Mouse (Mus musculus) liver, embryonic 14.5 days (tissue): ENCODE data around the gene Ano5. TPM values are rescaled to one million over a fixed set of nuclear protein-coding genes. Genes with fewer than 3 reads are reported as not detected.
A peak's percentile ranks its signal among the peaks of the same experiment; 100 is the strongest.

Source experiments
- ATAC-seq: fragments of 200-750 bp; cut with Nextera tagmentation; 2 replicates; pipeline ENCODE4 v1.8.0; 2017; ENCODE audit warnings: moderate number of reproducible peaks, mild to moderate bottlenecking, moderate library complexity; ENCODE audit not compliant: insufficient read depth
- DNase-seq, 3 experiments: peaks; one replicate each; pipeline ENCODE4 v3.0.0-alpha.2; 2012 to 2013; ENCODE audit warnings: low read depth in 3 of 3, low spot score in 3 of 3
- H3K27ac ChIP-seq: fragments of 300-500 bp; sonication (generic); 2 replicates; pipeline ENCODE4 v1.5.1; 2014; ENCODE audit warnings: moderate library complexity, mild to moderate bottlenecking, control low read depth, inconsistent platforms
- H3K27me3 ChIP-seq: fragments of 300-500 bp; sonication (generic); 2 replicates; pipeline ENCODE4 v1.6.1; 2014; ENCODE audit warnings: mild to moderate bottlenecking, low read length, moderate library complexity; ENCODE audit not compliant: control insufficient read depth, insufficient read depth
- H3K36me3 ChIP-seq: fragments of 300-500 bp; sonication (generic); replicated peaks from 2 replicates; pipeline ENCODE4 v1.6.1; 2014; ENCODE audit warnings: low read depth; ENCODE audit not compliant: control insufficient read depth, insufficient read depth
- H3K4me1 ChIP-seq, 2 experiments: fragments of 200-500 bp in 1 of 2; fragments of 300-500 bp in 1 of 2; sonication (generic) in 1 of 2; replicated peaks; 2 replicates each; pipeline ENCODE4 v1.6.1; 2012 to 2014; ENCODE audit warnings: antibody characterized with exemption in 1 of 2, inconsistent platforms in 1 of 2, low read length in 1 of 2; ENCODE audit not compliant: control insufficient read depth in 2 of 2, insufficient read depth in 2 of 2
- H3K4me2 ChIP-seq: fragments of 300-500 bp; sonication (generic); 2 replicates; pipeline ENCODE4 v1.6.1; 2014; ENCODE audit warnings: low read depth, mild to moderate bottlenecking, control low read depth, moderate library complexity
- H3K4me3 ChIP-seq, 2 experiments: fragments of 200-500 bp in 1 of 2; fragments of 300-500 bp in 1 of 2; sonication (generic) in 1 of 2; 2 replicates each; pipeline ENCODE4 v1.5.1; 2012 to 2014; ENCODE audit warnings: low read depth in 2 of 2, low read length in 2 of 2, mild to moderate bottlenecking in 2 of 2, control low read depth in 1 of 2, inconsistent platforms in 1 of 2, moderate library complexity in 1 of 2; ENCODE audit not compliant: insufficient read depth in 1 of 2
- H3K9ac ChIP-seq: fragments of 300-500 bp; sonication (generic); replicated peaks from 2 replicates; pipeline ENCODE4 v1.6.1; 2014; ENCODE audit warnings: mild to moderate bottlenecking, control low read depth, moderate library complexity
- H3K9me3 ChIP-seq: fragments of 300-500 bp; sonication (generic); 2 replicates; pipeline ENCODE4 v1.6.1; 2016; ENCODE audit warnings: low read length, mixed read lengths; ENCODE audit not compliant: control insufficient read depth
- CTCF ChIP-seq: IDR thresholded peaks from 2 replicates; pipeline ENCODE4 v1.5.1; 2016; ENCODE audit warnings: antibody characterized with exemption, low read depth, control low read depth
- EP300 ChIP-seq: IDR thresholded peaks from 2 replicates; pipeline ENCODE4 v1.6.1; 2016; ENCODE audit warnings: antibody characterized with exemption, low read depth
- WGBS: fragments of 180-500 bp; shearing (Covaris S2); extraction: QIAGEN DNeasy Blood & Tissue Kit; methylation state at CpG from one replicate; pipeline ENCODE4 v1.1.7; 2014; ENCODE audit not compliant: insufficient replicate concordance; 5-methylcytosine and 5-hydroxymethylcytosine counted together
- polyA plus RNA-seq, 2 experiments: library from polyadenylated mRNA; depleted of rRNA in 1 of 2; stranded (reverse) in 1 of 2; unstranded in 1 of 2; fragments of >200 nt; fragmentation: Nextera tagmentation in 1 of 2; extraction: Ambion mirVana in 1 of 2; gene quantifications; 2 replicates each; pipeline versions ENCODE4 v1.2.1 to v1.2.3; 2012 to 2014

Gene Ano5
- polyA plus RNA-seq (2012; rRNA removed) (not detected in 2 replicates), polyA plus RNA-seq (2014; fragmentation: Nextera tagmentation; extraction: Ambion mirVana) (not detected in 2 replicates)

DNA sequence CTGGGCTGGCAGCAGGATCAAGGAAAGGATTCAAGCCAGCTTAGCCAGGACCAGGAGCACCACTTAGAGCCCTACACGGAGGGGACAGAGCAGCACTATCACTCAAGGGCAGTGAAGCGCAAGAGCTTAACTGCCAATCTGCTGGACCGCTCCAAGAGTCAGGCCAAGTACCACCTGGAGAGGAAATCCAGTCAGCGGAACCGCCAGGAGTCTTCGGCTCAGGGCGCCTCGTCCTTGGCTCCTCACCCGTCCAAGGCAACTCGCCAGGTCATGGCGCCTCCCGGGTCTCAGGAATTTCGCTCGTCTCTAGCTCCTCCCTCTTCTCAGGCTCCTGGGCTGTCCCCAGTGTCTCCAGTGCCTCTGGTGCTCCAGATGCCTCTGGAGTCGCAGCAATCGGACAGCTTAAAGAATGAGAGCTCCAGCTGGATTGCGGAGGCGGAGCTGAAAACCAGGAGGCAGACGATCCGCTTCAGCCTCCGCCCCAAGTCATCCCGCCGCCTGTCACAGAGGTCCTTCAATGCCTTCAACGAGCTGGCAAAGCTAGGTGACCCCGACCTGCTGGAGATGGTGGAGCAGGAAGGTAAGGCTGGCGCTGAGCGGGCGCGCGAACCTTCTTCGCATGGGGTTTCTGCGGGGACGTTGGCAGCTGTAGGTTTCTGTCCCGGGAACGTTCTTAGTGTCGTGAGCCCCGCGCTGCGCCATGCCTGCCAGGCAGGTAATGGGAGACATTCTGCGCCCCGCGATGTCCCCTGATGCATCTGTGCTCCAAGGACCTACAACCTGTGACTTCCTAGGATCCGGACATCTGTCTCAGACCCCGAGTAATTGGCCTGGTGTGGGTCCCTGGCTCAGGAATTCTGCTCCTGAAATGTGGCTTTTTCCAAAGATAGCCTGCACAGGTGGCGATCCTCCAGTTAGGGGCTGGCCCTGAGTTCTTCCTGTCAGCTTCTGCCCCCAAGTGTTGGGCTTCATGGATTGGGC is at the start of gene Ano5:
Gene Ano5 (plus strand): TSS at position 359 of the 981 bp plus-strand sequence.
- Histone ChIP-seq H3K9ac (no peak within 1 kb of the TSS), H3K4me3 (no peak within 1 kb of the TSS; a peak in 1 of 4 replicates), H3K4me2 (peak within 1 kb of the TSS; percentile 20), H3K36me3 (no peaks in the 10 kb centered on the region), H3K27ac (no peak within 1 kb of the TSS), H3K27me3 (no peaks in the 10 kb centered on the region), H3K4me1 (no peaks in the 10 kb centered on the region), H3K9me3 (no peaks in the 10 kb centered on the region)
- TF ChIP-seq CTCF: no peak
- no peak for TF ChIP-seq EP300
- DNase-seq (no peak), ATAC-seq (no peak)
- WGBS: 4% methylated on average over 45 of the region's 45 CpGs

DNA sequence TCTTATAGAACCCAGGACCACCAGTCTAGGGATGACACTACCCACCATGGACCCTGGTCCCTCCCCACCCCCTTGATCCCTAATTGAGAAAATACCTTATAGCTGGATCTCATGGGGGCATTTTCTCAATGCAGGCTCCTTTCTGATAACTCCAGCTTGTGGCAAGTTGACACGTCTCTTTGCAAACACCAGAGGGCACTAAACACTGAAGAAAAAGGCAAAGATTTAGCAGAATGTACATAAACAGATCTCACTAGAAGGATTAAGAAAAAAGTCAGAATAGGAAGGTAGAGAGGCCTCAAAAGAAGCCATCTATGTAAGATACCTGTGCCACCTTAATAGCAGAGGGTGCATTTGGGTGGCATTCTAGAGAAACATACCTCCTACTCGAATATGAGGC is 11.4 kb upstream of the Ano5 start:
- Histone ChIP-seq H3K9ac (no peak overlapping the region), H3K36me3 (no peaks in the 10 kb centered on the region), H3K9me3 (no peaks in the 10 kb centered on the region), H3K27me3 (no peaks in the 10 kb centered on the region), H3K4me2 (no peak overlapping the region), H3K27ac (no peak overlapping the region), H3K4me3 (no peak overlapping the region), H3K4me1 (no peaks in the 10 kb centered on the region)
- 23% methylated on average over 2 of the region's 2 CpGs for WGBS
- ATAC-seq (no peak), DNase-seq (no peak)
- TF ChIP-seq EP300: no peak
- no peak for TF ChIP-seq CTCF

DNA sequence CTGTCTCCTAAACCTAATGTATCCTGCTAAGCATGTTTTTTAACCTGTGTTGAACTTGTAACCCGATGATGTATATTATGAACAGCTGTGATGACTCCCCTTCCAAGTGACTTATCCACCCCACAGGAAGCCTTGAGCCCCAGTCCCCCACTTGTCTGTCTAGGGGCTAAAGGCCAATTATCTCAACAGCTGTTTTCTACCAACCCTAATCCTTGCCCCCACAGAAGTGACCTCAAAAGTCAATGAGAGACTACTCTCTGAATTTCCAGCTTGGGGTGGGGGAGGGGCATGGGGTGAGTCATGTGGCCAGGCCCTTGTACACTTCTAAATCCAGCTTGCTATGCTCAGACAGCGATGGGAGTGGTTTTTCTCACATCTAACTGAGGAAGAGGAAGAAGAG is 6.9 kb upstream of the Ano5 start:
- H3K4me2 ChIP-seq: no peak overlapping the region
- H3K36me3 ChIP-seq: no peaks in the 10 kb centered on the region
- H3K4me3 ChIP-seq: no peak overlapping the region
- no peak overlapping the region for H3K9ac ChIP-seq
- H3K27ac ChIP-seq: no peak overlapping the region
- no peaks in the 10 kb centered on the region for H3K4me1 ChIP-seq
- DNase-seq (no peak), ATAC-seq (no peak)
- H3K27me3 ChIP-seq: no peaks in the 10 kb centered on the region
- no peaks in the 10 kb centered on the region for H3K9me3 ChIP-seq
- TF ChIP-seq EP300: no peak
- no peak for TF ChIP-seq CTCF
- WGBS: 29% methylated on average over 2 of the region's 2 CpGs

- Histone ChIP-seq H3K4me3 (no peak overlapping the region), H3K4me1 (no peaks in the 10 kb centered on the region), H3K9ac (no peak overlapping the region), H3K9me3 (no peaks in the 10 kb centered on the region), H3K36me3 (no peaks in the 10 kb centered on the region), H3K27me3 (no peaks in the 10 kb centered on the region), H3K4me2 (no peak overlapping the region), H3K27ac (no peak overlapping the region)
- WGBS: 36% methylated on average over 7 of the region's 7 CpGs
- ATAC-seq (no peak), DNase-seq (no peak)
- no peak for TF ChIP-seq EP300
- no peak for TF ChIP-seq CTCF
These were observed 682 bp upstream of the Ano5 start for GRCm38 (mm10) chr7:51510147-51510546.

GRCm38 (mm10) chr7:51539344-51539743 is 28.5 kb downstream of the Ano5 start:
- Histone ChIP-seq H3K9me3 (no peaks in the 10 kb centered on the region), H3K9ac (no peak overlapping the region), H3K4me3 (no peak overlapping the region), H3K4me2 (no peak overlapping the region), H3K27me3 (no peaks in the 10 kb centered on the region), H3K27ac (no peak overlapping the region), H3K36me3 (no peaks in the 10 kb centered on the region), H3K4me1 (no peaks in the 10 kb centered on the region)
- DNase-seq (no peak), ATAC-seq (no peak)
- no peak for TF ChIP-seq CTCF
- TF ChIP-seq EP300: no peak
